In genomic region chr3:80058722-80059121, GRCm38 (mm10) we compare ENCODE assay signal across 9 mouse cellular contexts.
DNase-seq lines count a peak whose midpoint lies in the region; ATAC-seq and TF ChIP-seq lines count a peak whose summit lies in the region.
"Had no signal": no experiment of that assay in that cellular context is flagged by ENCODE, and none has a peak within 500 bp of the region (broad histone marks: within the 10 kb centered on the region; RNA-seq: fewer than 3 reads in every experiment).

No protein-coding gene starts in this region.

- ATAC-seq in hindbrain, embryonic 12.5 days (ENCODE audit: low FRiP score): 0 out of 2 replicates have a peak, but pooled peaks have one; percentile 6
- no peak for ATAC-seq in limb, embryonic 14.5 days (ENCODE audit: low FRiP score, low read depth)

- H3K4me2 ChIP-seq in hindbrain, embryonic 12.5 days (replicated peaks): no peak overlapping the region
- H3K4me2 ChIP-seq in limb, embryonic 14.5 days (replicated peaks; ENCODE audit: low read depth, low read length, severe bottlenecking): no peak overlapping the region

- H3K27me3 ChIP-seq in thymus, adult 2 months (ENCODE audit: control insufficient read depth, insufficient read depth, low read length): no peaks in the 10 kb centered on the region
- H3K27me3 ChIP-seq in hindbrain, embryonic 12.5 days: no peaks in the 10 kb centered on the region
- no peaks in the 10 kb centered on the region for H3K27me3 ChIP-seq in limb, embryonic 14.5 days (ENCODE audit: control insufficient read depth, insufficient read depth, low read length)

- peak; percentile 35 to 86 for DNase-seq in adrenal gland, adult (ENCODE audit: inconsistent age in 2 of 2, low spot score in 1 of 2)
- DNase-seq in adrenal gland, postnatal 4 days (ENCODE audit: low spot score in 2 of 2): no peak
- peak; percentile 2 for DNase-seq in thymus, postnatal 0 days (ENCODE audit: low spot score)
- no peak for DNase-seq in thymus, adult 2 months
- peak; percentile 17 for DNase-seq in embryo, embryonic 11.5 days (ENCODE audit: low read depth, low spot score)
- DNase-seq in limb, embryonic 14.5 days (ENCODE audit: low spot score): peak; percentile 64
- peak; percentile 11 to 36 for DNase-seq in right cerebral cortex, postnatal 36 days (ENCODE audit: low spot score in 2 of 2)

- no peak overlapping the region for H3K9ac ChIP-seq in hindbrain, embryonic 12.5 days
- H3K9ac ChIP-seq in limb, embryonic 14.5 days (ENCODE audit: low read depth, low read length, severe bottlenecking): no peak overlapping the region

- TF ChIP-seq CTCF in thymus, adult 2 months (IDR thresholded peaks at IDR 0.05; ENCODE audit: borderline replicate concordance, control insufficient read depth, extremely low read depth, insufficient read depth, low read length, poor library complexity): no peak

- H3K27ac ChIP-seq in thymus, adult 2 months (ENCODE audit: control insufficient read depth, insufficient read depth, low read length): no peak overlapping the region
- H3K27ac ChIP-seq in hindbrain, embryonic 12.5 days: no peak overlapping the region
- no peak overlapping the region for H3K27ac ChIP-seq in limb, embryonic 14.5 days (replicated peaks; ENCODE audit: low read depth, low read length)

- H3K4me3 ChIP-seq in thymus, adult 2 months (ENCODE audit: control insufficient read depth, insufficient read depth, low read length): no peak overlapping the region
- H3K4me3 ChIP-seq in hindbrain, embryonic 12.5 days: no peak overlapping the region
- H3K4me3 ChIP-seq in limb, embryonic 14.5 days (replicated peaks; ENCODE audit: low read length): no peak overlapping the region
- H3K4me3 ChIP-seq: myocyte had no signal

- H3K9me3 ChIP-seq in hindbrain, embryonic 12.5 days (replicated peaks): no peaks in the 10 kb centered on the region
- no peaks in the 10 kb centered on the region for H3K9me3 ChIP-seq in limb, embryonic 14.5 days (ENCODE audit: control insufficient read depth, low read length)

- WGBS in thymus, adult 2 months: 5% methylated on average over 2 of the region's 2 CpGs
- WGBS in hindbrain, embryonic 12.5 days: 49% methylated on average over 2 of the region's 2 CpGs
- WGBS in limb, embryonic 14.5 days: 29% methylated on average over 2 of the region's 2 CpGs

- no peaks in the 10 kb centered on the region for H3K36me3 ChIP-seq in thymus, adult 2 months (ENCODE audit: control insufficient read depth, insufficient read depth, low read length)
- no peaks in the 10 kb centered on the region for H3K36me3 ChIP-seq in hindbrain, embryonic 12.5 days
- no peaks in the 10 kb centered on the region for H3K36me3 ChIP-seq in limb, embryonic 14.5 days (ENCODE audit: control insufficient read depth, insufficient read depth, low read length)

- no peak for TF ChIP-seq POLR2A in thymus, adult 2 months (IDR thresholded peaks at IDR 0.05; ENCODE audit: control insufficient read depth, extremely low read depth, insufficient read depth, low read length, poor library complexity)
- TF ChIP-seq POLR2A in limb, embryonic 14.5 days (IDR thresholded peaks at IDR 0.05; ENCODE audit: borderline replicate concordance, extremely low read depth, insufficient read depth, insufficient read length): no peak

- H3K4me1 ChIP-seq in thymus, adult 2 months (replicated peaks; ENCODE audit: control insufficient read depth, insufficient read depth, low read length): no peaks in the 10 kb centered on the region
- H3K4me1 ChIP-seq in hindbrain, embryonic 12.5 days: no peaks in the 10 kb centered on the region
- no peaks in the 10 kb centered on the region for H3K4me1 ChIP-seq in limb, embryonic 14.5 days (ENCODE audit: control insufficient read depth, insufficient read depth, low read length)

Comparison
In these comparisons a context has a peak if more than half of its experiments do, and no peak if none do; other contexts are left out.
1. DNase-seq: peak in adrenal gland, adult (2 of 2), thymus, postnatal 0 days (single experiment), embryo, embryonic 11.5 days (single experiment), limb, embryonic 14.5 days (single experiment) and right cerebral cortex, postnatal 36 days (2 of 2); none in adrenal gland, postnatal 4 days (0 of 2) and thymus, adult 2 months (single experiment).